ENCODE assay signal across 11 mouse cellular contexts in genomic region chr10:38964719-38965074, GRCm38 (mm10). TPM values are rescaled to one million over a fixed set of nuclear protein-coding genes. Genes with fewer than 3 reads are reported as not detected.
DNase-seq lines count a peak whose midpoint lies in the region; ATAC-seq and TF ChIP-seq lines count a peak whose summit lies in the region.
"Had no signal": no experiment of that assay in that cellular context is flagged by ENCODE, and none has a peak within 500 bp of the region (broad histone marks: within the 10 kb centered on the region; RNA-seq: fewer than 3 reads in every experiment).

No protein-coding gene starts in this region.

- TF ChIP-seq EP300 in heart, postnatal 0 days (IDR thresholded peaks at IDR 0.05; ENCODE audit: low read depth), result no peak

- H3K36me3 ChIP-seq in heart, postnatal 0 days (replicated peaks; ENCODE audit: control insufficient read depth, insufficient read depth, low read length), result no peaks in the 10 kb centered on the region
- H3K36me3 ChIP-seq in intestine, embryonic 14.5 days (ENCODE audit: control insufficient read depth, insufficient read depth, low read length), result no peaks in the 10 kb centered on the region

- peak overlapping the region; percentile 66 for H3K4me2 ChIP-seq in heart, postnatal 0 days (ENCODE audit: low read depth, low read length)
- peak overlapping the region; percentile 66 for H3K4me2 ChIP-seq in intestine, embryonic 14.5 days (ENCODE audit: low read length)

- WGBS in heart, postnatal 0 days, result 26% methylated on average over 4 of the region's 4 CpGs
- WGBS in intestine, embryonic 14.5 days, result 67% methylated on average over 4 of the region's 4 CpGs

- no peak overlapping the region for H3K4me3 ChIP-seq in heart, postnatal 0 days (ENCODE audit: low read depth, low read length)
- H3K4me3 ChIP-seq in brown adipose tissue, adult 24 weeks (ENCODE audit: insufficient read depth, low read depth, low read length), result no peak overlapping the region
- H3K4me3 ChIP-seq in intestine, embryonic 14.5 days (ENCODE audit: low read depth, low read length), result no peak overlapping the region

- no peaks in the 10 kb centered on the region for H3K27me3 ChIP-seq in heart, postnatal 0 days (ENCODE audit: control insufficient read depth, insufficient read depth, low read length)
- no peaks in the 10 kb centered on the region for H3K27me3 ChIP-seq in intestine, embryonic 14.5 days (replicated peaks; ENCODE audit: control insufficient read depth, insufficient read depth, low read length)

- H3K4me1 ChIP-seq in heart, postnatal 0 days (ENCODE audit: control insufficient read depth, insufficient read depth), result peaks cover 36% of the 10 kb centered on the region
- peaks cover 3% of the 10 kb centered on the region; the same call in 1 of the 2 replicates for H3K4me1 ChIP-seq in brown adipose tissue, adult 24 weeks (ENCODE audit: control insufficient read depth, insufficient read depth, insufficient read length, low read length)
- peaks cover 18% of the 10 kb centered on the region for H3K4me1 ChIP-seq in intestine, embryonic 14.5 days (replicated peaks; ENCODE audit: control insufficient read depth, insufficient read depth, low read length)

- H3K9me3 ChIP-seq in heart, postnatal 0 days (replicated peaks; ENCODE audit: control insufficient read depth, low read length), result no peaks in the 10 kb centered on the region
- no peaks in the 10 kb centered on the region for H3K9me3 ChIP-seq in intestine, embryonic 14.5 days (ENCODE audit: control insufficient read depth, low read length)

- peak; percentile 7 for ATAC-seq in heart, postnatal 0 days (ENCODE audit: insufficient read depth, low read depth)
- no peak for ATAC-seq in intestine, embryonic 14.5 days (replicated peaks; ENCODE audit: low FRiP score, low TSS enrichment, low read depth)

- DNase-seq in heart, postnatal 0 days (ENCODE audit: low spot score), result no peak
- no peak for DNase-seq in heart, postnatal 10 days
- peak; percentile 54 for DNase-seq in adrenal gland, adult 8-10 months
- no peak for DNase-seq in intestine, embryonic 14.5 days (ENCODE audit: low spot score)
- DNase-seq in layer of hippocampus, adult 9-11 months, result no peak
- no peak for DNase-seq in thymus, postnatal 36 days
- no peak for DNase-seq in urinary bladder, postnatal 10 days (ENCODE audit: low spot score)
- DNase-seq: spleen, adult 18-20 months had no signal

- H3K9ac ChIP-seq in heart, postnatal 0 days (replicated peaks; ENCODE audit: low read depth, low read length), result no peak overlapping the region
- H3K9ac ChIP-seq in intestine, embryonic 14.5 days (ENCODE audit: low read length), result no peak overlapping the region
- H3K9ac ChIP-seq: liver, postnatal 0 days had no signal

- intact Hi-C loops in heart, postnatal 10 days (cut with DNase I), result loop anchor here (5.0 to 10.0 kb wide), 3 partner anchors 43 to 1830 kb away; partner anchors contain the start of gene Marcks

- H3K27ac ChIP-seq in heart, postnatal 0 days (ENCODE audit: low read depth), result peak overlapping the region; percentile 88
- peak overlapping the region; percentile 86; the same call in 1 of the 2 replicates for H3K27ac ChIP-seq in brown adipose tissue, adult 24 weeks (replicated peaks; ENCODE audit: low read depth, low read length)
- 0 out of 2 replicates have a peak overlapping the region, but pooled peaks have one; percentile 35 for H3K27ac ChIP-seq in intestine, embryonic 14.5 days (ENCODE audit: low read depth)

- TF ChIP-seq CTCF in heart, postnatal 0 days (IDR thresholded peaks at IDR 0.05; ENCODE audit: low read depth), result no peak

RNA-seq across cellular contexts. Expression of gene Lama4, which starts 0.6 kb away (rescaled TPM):
- total RNA-seq in heart, postnatal 0 days (2014; rRNA removed; ENCODE audit: low replicate concordance), result 120 and 124 TPM in 2 replicates
- polyA plus RNA-seq in heart, postnatal 0 days (2015; fragmentation: Nextera tagmentation; extraction: Ambion mirVana), result 68.7 and 72.2 TPM in 2 replicates
- total RNA-seq in heart, postnatal 10 days (2021), result 100 to 1,000 TPM; 207 to 219 TPM
- total RNA-seq in adrenal gland, adult 8-10 months (2022), result 10 to 100 TPM; 23.3 to 76.8 (median 55.6) TPM
- 35.4 and 58.9 TPM in 2 replicates for polyA plus RNA-seq in brown adipose tissue, adult 24 weeks (2012; ENCODE audit: insufficient read depth, insufficient read length, missing spikeins)
- 69.6 and 70.2 TPM in 2 replicates for polyA plus RNA-seq in intestine, embryonic 14.5 days (2014; fragmentation: Nextera tagmentation; extraction: Ambion mirVana)
- total RNA-seq: common myeloid progenitor, adult 5-6 weeks had no signal

Comparison
In these comparisons a context has a peak if more than half of its experiments do, and no peak if none do; other contexts are left out.
1. H3K27ac ChIP-seq: peak in every context shown above with its lines; median percentile 88 in heart, postnatal 0 days; 86 in brown adipose tissue, adult 24 weeks; 35 in intestine, embryonic 14.5 days.